Mouse (Mus musculus) brain, embryonic 14.5 days (tissue): Measurements from ENCODE around the gene Duxf3.

Source experiments
- CTCF ChIP-seq: fragments of 200-500 bp; IDR thresholded peaks from 2 replicates; pipeline ENCODE4 v1.5.1; 2012; ENCODE audit warnings: inconsistent platforms, mild to moderate bottlenecking, moderate library complexity, borderline replicate concordance; ENCODE audit not compliant: insufficient read depth, insufficient read length; ENCODE audit errors: extremely low read depth
- POLR2A ChIP-seq: fragments of 200-500 bp; IDR thresholded peaks from 2 replicates; pipeline ENCODE4 v1.6.1; 2012; ENCODE audit warnings: mild to moderate bottlenecking, inconsistent platforms, borderline replicate concordance; ENCODE audit not compliant: poor library complexity, insufficient read depth, insufficient read length, severe bottlenecking; ENCODE audit errors: extremely low read depth

DNA sequence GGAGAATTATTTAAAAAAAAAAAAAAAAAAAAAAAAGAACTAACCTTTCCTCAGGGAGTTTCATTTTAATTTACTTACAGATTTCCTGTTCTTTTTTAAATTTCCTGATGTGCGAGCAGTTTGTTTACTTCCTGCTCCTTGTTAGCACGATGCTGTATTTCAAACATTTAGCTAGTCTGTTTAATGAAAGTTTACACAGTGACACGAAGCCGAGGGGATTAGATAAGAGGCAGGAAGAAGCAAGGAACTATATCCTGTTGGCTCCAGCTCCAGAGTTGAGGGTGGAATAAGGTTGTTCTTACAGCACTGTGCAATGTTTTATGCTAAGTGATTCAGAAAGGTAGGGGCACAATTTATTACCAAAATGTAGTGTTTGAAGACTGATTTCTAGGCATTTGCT, 23.5 kb upstream of the Duxf3 start:
- TF ChIP-seq POLR2A (no peak), CTCF (no peak)
